Mouse (Mus musculus): Measurements from ENCODE around the gene Slc44a2. TPM values are rescaled to one million over a fixed set of nuclear protein-coding genes. Genes with fewer than 3 reads are reported as not detected.
A peak's percentile ranks its signal among the peaks of the same experiment; 100 is the strongest.

Gene Slc44a2
- polyA plus RNA-seq, 1 experiment from 2014 or later: 86.0 TPM

GRCm38 (mm10) chr9:21311695-21312094 is 8.8 kb upstream of the Slc44a2 start:
- Histone ChIP-seq H3K27me3 (ENCODE audit: control insufficient read depth, insufficient read depth, low read length) (peaks cover 13% of the 10 kb centered on the region), H3K4me1 (ENCODE audit: control insufficient read depth, insufficient read depth, low read length) (no peaks in the 10 kb centered on the region), H3K9me3 (replicated peaks; ENCODE audit: control insufficient read depth, low read length) (no peaks in the 10 kb centered on the region), H3K36me3 (replicated peaks; ENCODE audit: control insufficient read depth, insufficient read depth, low read depth, low read length) (no peaks in the 10 kb centered on the region), H3K9ac (replicated peaks; ENCODE audit: low read length) (0 out of 2 replicates have a peak overlapping the region, but pooled peaks have one; percentile 22), H3K4me2 (ENCODE audit: low read depth, low read length) (peak overlapping the region; percentile 13; the same call in 1 of the 2 replicates), H3K27ac (replicated peaks; ENCODE audit: low read depth, low read length) (no peak overlapping the region), H3K4me3 (ENCODE audit: low read depth, low read length) (peak overlapping the region; percentile 25)
- DNase-seq (ENCODE audit: low spot score): no peak
- WGBS: 28% methylated on average over 7 of the region's 7 CpGs
- ATAC-seq (replicated peaks; ENCODE audit: insufficient number of reproducible peaks, low FRiP score, low TSS enrichment, low read depth): no peak

- Histone ChIP-seq H3K27me3 (ENCODE audit: control insufficient read depth, insufficient read depth, low read length) (peaks cover 13% of the 10 kb centered on the region), H3K36me3 (replicated peaks; ENCODE audit: control insufficient read depth, insufficient read depth, low read depth, low read length) (no peaks in the 10 kb centered on the region), H3K9ac (replicated peaks; ENCODE audit: low read length) (0 out of 2 replicates have a peak within 1 kb of the TSS, but pooled peaks have one; percentile 22), H3K4me3 (ENCODE audit: low read depth, low read length) (peak within 1 kb of the TSS; percentile 25), H3K27ac (replicated peaks; ENCODE audit: low read depth, low read length) (no peak within 1 kb of the TSS), H3K4me1 (ENCODE audit: control insufficient read depth, insufficient read depth, low read length) (no peaks in the 10 kb centered on the region), H3K9me3 (replicated peaks; ENCODE audit: control insufficient read depth, low read length) (no peaks in the 10 kb centered on the region), H3K4me2 (ENCODE audit: low read depth, low read length) (peak within 1 kb of the TSS; percentile 20)
- DNase-seq (ENCODE audit: low spot score): peak; percentile 46
- 7% methylated on average over 35 of the region's 35 CpGs for WGBS
- no peak for ATAC-seq (replicated peaks; ENCODE audit: insufficient number of reproducible peaks, low FRiP score, low TSS enrichment, low read depth)
These were observed 8.4 kb upstream of the Slc44a2 start, which contains the start of gene Ap1m2 for GRCm38 (mm10) chr9:21312134-21312533. Gene Ap1m2, minus strand, starts transcription at chr9:21312337.

GRCm38 (mm10) chr9:21313394-21313793 is 7.1 kb upstream of the Slc44a2 start:
- Histone ChIP-seq H3K4me3 (ENCODE audit: low read depth, low read length) (no peak overlapping the region), H3K27me3 (ENCODE audit: control insufficient read depth, insufficient read depth, low read length) (peaks cover 13% of the 10 kb centered on the region), H3K9ac (replicated peaks; ENCODE audit: low read length) (no peak overlapping the region), H3K27ac (replicated peaks; ENCODE audit: low read depth, low read length) (no peak overlapping the region), H3K9me3 (replicated peaks; ENCODE audit: control insufficient read depth, low read length) (no peaks in the 10 kb centered on the region), H3K4me1 (ENCODE audit: control insufficient read depth, insufficient read depth, low read length) (no peaks in the 10 kb centered on the region), H3K36me3 (replicated peaks; ENCODE audit: control insufficient read depth, insufficient read depth, low read depth, low read length) (no peaks in the 10 kb centered on the region), H3K4me2 (ENCODE audit: low read depth, low read length) (no peak overlapping the region)
- no peak; the same call in 1 of the 2 replicates for ATAC-seq (replicated peaks; ENCODE audit: insufficient number of reproducible peaks, low FRiP score, low TSS enrichment, low read depth)
- 6% methylated on average over 11 of the region's 11 CpGs for WGBS
- peak; percentile 91 for DNase-seq (ENCODE audit: low spot score)

- Histone ChIP-seq H3K27me3 (ENCODE audit: control insufficient read depth, insufficient read depth, low read length) (peaks cover 13% of the 10 kb centered on the region), H3K4me2 (ENCODE audit: low read depth, low read length) (no peak overlapping the region), H3K9ac (replicated peaks; ENCODE audit: low read length) (no peak overlapping the region), H3K27ac (replicated peaks; ENCODE audit: low read depth, low read length) (no peak overlapping the region), H3K4me1 (ENCODE audit: control insufficient read depth, insufficient read depth, low read length) (no peaks in the 10 kb centered on the region), H3K36me3 (replicated peaks; ENCODE audit: control insufficient read depth, insufficient read depth, low read depth, low read length) (no peaks in the 10 kb centered on the region), H3K9me3 (replicated peaks; ENCODE audit: control insufficient read depth, low read length) (no peaks in the 10 kb centered on the region), H3K4me3 (ENCODE audit: low read depth, low read length) (no peak overlapping the region)
- 82% methylated on average over 9 of the region's 9 CpGs for WGBS
- no peak for ATAC-seq (replicated peaks; ENCODE audit: insufficient number of reproducible peaks, low FRiP score, low TSS enrichment, low read depth)
- no peak for DNase-seq (ENCODE audit: low spot score)
These were observed 5.9 kb upstream of the Slc44a2 start for GRCm38 (mm10) chr9:21314367-21315140.

- no peak for DNase-seq (ENCODE audit: low spot score)
- Histone ChIP-seq H3K4me3 (ENCODE audit: low read depth, low read length) (no peak overlapping the region), H3K4me1 (ENCODE audit: control insufficient read depth, insufficient read depth, low read length) (no peaks in the 10 kb centered on the region), H3K36me3 (replicated peaks; ENCODE audit: control insufficient read depth, insufficient read depth, low read depth, low read length) (no peaks in the 10 kb centered on the region), H3K27ac (replicated peaks; ENCODE audit: low read depth, low read length) (no peak overlapping the region), H3K9me3 (replicated peaks; ENCODE audit: control insufficient read depth, low read length) (no peaks in the 10 kb centered on the region), H3K4me2 (ENCODE audit: low read depth, low read length) (no peak overlapping the region), H3K9ac (replicated peaks; ENCODE audit: low read length) (no peak overlapping the region), H3K27me3 (ENCODE audit: control insufficient read depth, insufficient read depth, low read length) (peaks cover 13% of the 10 kb centered on the region)
- 43% methylated on average over 5 of the region's 5 CpGs for WGBS
- ATAC-seq (replicated peaks; ENCODE audit: insufficient number of reproducible peaks, low FRiP score, low TSS enrichment, low read depth): no peak
These were observed 5.1 kb upstream of the Slc44a2 start for GRCm38 (mm10) chr9:21315421-21315820.

GRCm38 (mm10) chr9:21316696-21317095 is 3.8 kb upstream of the Slc44a2 start:
- Histone ChIP-seq H3K36me3 (replicated peaks; ENCODE audit: control insufficient read depth, insufficient read depth, low read depth, low read length) (no peaks in the 10 kb centered on the region), H3K27ac (replicated peaks; ENCODE audit: low read depth, low read length) (no peak overlapping the region), H3K4me2 (ENCODE audit: low read depth, low read length) (no peak overlapping the region), H3K4me1 (ENCODE audit: control insufficient read depth, insufficient read depth, low read length) (no peaks in the 10 kb centered on the region; the same call in 1 of the 2 replicates), H3K27me3 (ENCODE audit: control insufficient read depth, insufficient read depth, low read length) (peaks cover 11% of the 10 kb centered on the region), H3K4me3 (ENCODE audit: low read depth, low read length) (no peak overlapping the region), H3K9ac (replicated peaks; ENCODE audit: low read length) (no peak overlapping the region), H3K9me3 (replicated peaks; ENCODE audit: control insufficient read depth, low read length) (no peaks in the 10 kb centered on the region)
- DNase-seq (ENCODE audit: low spot score) (no peak), ATAC-seq (replicated peaks; ENCODE audit: insufficient number of reproducible peaks, low FRiP score, low TSS enrichment, low read depth) (no peak)
- WGBS: 77% methylated on average over 7 of the region's 7 CpGs

DNA sequence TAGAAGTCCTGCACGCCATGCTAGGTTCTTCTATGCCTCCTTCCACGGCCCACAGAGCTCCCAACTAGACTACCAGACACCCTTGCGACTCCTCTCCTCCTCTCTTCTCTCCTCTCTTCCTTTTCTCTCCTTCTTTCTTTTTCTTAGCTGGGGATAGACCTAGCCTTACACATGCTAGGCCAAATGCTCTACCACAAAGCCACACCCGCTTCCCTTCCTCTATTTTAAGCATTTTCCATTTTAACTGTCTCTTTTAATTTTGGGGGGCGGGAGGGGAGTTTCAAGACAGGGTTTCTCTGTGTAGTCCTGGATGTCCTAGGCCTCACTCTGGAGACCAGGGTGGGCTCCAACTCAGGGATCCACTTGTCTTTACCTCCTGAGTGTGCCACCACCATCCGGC is 1.7 kb upstream of the Slc44a2 start:
- no peaks in the 10 kb centered on the region for H3K36me3 ChIP-seq (replicated peaks; ENCODE audit: control insufficient read depth, insufficient read depth, low read depth, low read length)
- H3K27ac ChIP-seq (replicated peaks; ENCODE audit: low read depth, low read length): no peak overlapping the region
- ATAC-seq (replicated peaks; ENCODE audit: insufficient number of reproducible peaks, low FRiP score, low TSS enrichment, low read depth): no peak
- no peak overlapping the region for H3K4me2 ChIP-seq (ENCODE audit: low read depth, low read length)
- no peak overlapping the region for H3K9ac ChIP-seq (replicated peaks; ENCODE audit: low read length)
- H3K27me3 ChIP-seq (ENCODE audit: control insufficient read depth, insufficient read depth, low read length): no peaks in the 10 kb centered on the region
- 90% methylated on average over 6 of the region's 6 CpGs for WGBS
- no peaks in the 10 kb centered on the region for H3K9me3 ChIP-seq (replicated peaks; ENCODE audit: control insufficient read depth, low read length)
- H3K4me3 ChIP-seq (ENCODE audit: low read depth, low read length): no peak overlapping the region
- H3K4me1 ChIP-seq (ENCODE audit: control insufficient read depth, insufficient read depth, low read length): no peaks in the 10 kb centered on the region; the same call in 1 of the 2 replicates
- DNase-seq (ENCODE audit: low spot score): no peak

GRCm38 (mm10) chr9:21319503-21319902 is 995 bp upstream of the Slc44a2 start:
- no peak overlapping the region for H3K4me2 ChIP-seq (ENCODE audit: low read depth, low read length)
- DNase-seq (ENCODE audit: low spot score): no peak

More at GRCm38 (mm10) chr9:21319503-21319902, 995 bp upstream of the Slc44a2 start:
- ATAC-seq (replicated peaks; ENCODE audit: insufficient number of reproducible peaks, low FRiP score, low TSS enrichment, low read depth): no peak
- Histone ChIP-seq H3K36me3 (replicated peaks; ENCODE audit: control insufficient read depth, insufficient read depth, low read depth, low read length) (no peaks in the 10 kb centered on the region), H3K4me1 (ENCODE audit: control insufficient read depth, insufficient read depth, low read length) (no peaks in the 10 kb centered on the region; the same call in 1 of the 2 replicates), H3K4me3 (ENCODE audit: low read depth, low read length) (no peak overlapping the region), H3K27me3 (ENCODE audit: control insufficient read depth, insufficient read depth, low read length) (no peaks in the 10 kb centered on the region), H3K27ac (replicated peaks; ENCODE audit: low read depth, low read length) (no peak overlapping the region), H3K9ac (replicated peaks; ENCODE audit: low read length) (no peak overlapping the region), H3K9me3 (replicated peaks; ENCODE audit: control insufficient read depth, low read length) (no peaks in the 10 kb centered on the region)
- 94% methylated on average over 4 of the region's 4 CpGs for WGBS

Measured in embryonic facial prominence, embryonic 11.5 days (tissue).